Mouse (Mus musculus) lung, postnatal 36 days (tissue): ENCODE data around the gene Dcaf8.

Experiments
- DNase-seq: peaks from one replicate; pipeline ENCODE4 v3.0.0; 2022; ENCODE audit warnings: mixed read lengths

The Dcaf8 gene

DNA sequence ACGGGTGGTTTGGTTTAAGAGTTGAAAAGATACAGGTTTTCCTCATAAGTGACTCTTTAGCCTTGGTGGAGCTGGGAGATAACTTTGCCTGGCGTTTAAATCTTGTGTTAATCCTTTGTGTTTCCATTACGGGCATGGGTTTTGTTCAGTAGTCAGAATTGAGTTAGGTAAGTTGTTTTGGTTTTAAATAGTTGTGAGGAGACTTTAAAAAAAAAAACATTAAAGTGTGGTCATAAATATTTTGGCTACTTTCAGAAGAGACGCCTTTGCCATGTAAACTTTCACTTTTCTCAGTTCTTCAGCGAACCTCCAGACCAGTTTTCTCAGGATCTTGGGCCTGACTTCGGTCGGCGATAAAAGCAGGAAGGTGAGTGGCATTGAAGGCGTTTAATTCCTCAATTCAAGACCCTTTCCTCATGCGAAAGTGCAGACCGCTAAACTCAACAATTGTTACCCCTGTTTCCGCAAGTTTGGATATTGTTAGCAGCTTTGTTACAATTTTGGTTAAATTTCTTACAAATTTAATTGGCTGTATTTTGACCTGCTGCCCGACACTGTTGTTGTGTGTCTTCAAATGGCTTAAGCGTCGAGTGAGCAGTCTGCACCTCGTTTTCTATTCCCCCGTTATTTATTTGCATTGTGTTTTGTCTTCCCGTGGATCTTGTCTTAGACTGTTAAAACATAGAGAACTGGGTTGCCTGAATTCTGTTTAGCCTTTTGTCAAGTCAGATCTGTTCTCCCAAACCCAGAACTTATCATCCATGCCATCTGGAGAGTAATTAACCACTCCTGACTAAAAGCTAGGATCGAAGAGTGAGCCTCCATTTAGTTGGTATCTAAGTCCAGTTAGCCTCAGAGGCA, 1.3 kb downstream of the Dcaf8 start:
- peak; percentile 18 for DNase-seq

DNA sequence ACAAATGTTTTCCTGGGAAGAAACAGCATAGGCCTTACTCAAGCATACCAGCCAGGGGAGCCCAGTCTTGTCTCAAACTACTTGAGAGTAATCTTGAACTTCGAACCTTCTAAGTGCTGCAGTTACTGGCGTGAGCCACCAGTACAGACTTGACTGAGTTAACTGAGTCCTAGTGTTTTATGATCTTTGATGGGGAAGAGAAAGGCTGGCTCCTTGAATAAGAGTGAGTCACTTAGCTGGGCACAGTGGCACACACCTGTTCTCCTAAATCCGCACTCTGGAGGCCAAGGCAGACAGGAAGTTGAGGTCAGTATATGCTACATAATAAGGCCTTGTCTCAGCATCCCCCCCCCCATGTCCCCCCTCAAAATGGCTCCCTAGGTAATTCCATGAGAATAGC, 6.7 kb downstream of the Dcaf8 start:
- no peak for DNase-seq

DNA sequence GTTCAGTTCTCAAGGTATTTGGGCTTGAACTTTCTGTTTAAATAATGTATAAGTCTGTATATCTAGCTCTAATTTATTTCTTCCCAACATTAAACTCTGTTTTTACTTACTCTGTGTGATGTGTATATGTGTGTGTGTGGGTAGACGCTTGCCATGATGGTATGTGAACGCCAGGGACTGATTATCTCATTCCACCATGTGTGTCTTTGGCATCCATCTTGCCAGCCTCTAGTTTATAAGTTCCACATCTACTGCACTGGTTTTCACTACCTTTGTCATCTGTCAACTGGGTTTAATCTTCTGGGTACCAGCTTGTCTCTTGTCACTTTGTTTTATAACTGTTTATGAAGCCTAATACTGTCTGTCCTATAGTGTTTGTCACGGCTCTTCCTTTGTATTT, 7.6 kb downstream of the Dcaf8 start:
- no peak for DNase-seq

DNA sequence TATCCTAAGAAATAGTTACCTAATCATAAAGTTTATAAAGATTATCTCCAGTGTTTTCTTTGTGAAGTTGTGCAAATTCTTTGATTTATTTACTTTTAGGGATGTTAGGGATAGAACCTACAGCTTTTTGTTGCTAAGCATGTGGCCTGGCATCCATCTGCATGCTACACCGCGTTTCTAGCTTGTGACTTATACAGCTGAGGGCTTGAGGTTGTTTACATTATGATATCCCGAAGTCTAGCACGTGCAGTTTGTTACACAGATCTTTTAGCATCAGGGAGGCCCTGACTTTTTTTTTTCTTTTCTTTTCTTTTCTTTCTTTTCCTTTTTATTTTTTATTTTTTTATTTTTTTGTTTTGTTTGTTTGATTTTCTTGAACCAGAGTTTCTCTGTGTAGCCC, 12.1 kb downstream of the Dcaf8 start:
- no peak for DNase-seq

DNA sequence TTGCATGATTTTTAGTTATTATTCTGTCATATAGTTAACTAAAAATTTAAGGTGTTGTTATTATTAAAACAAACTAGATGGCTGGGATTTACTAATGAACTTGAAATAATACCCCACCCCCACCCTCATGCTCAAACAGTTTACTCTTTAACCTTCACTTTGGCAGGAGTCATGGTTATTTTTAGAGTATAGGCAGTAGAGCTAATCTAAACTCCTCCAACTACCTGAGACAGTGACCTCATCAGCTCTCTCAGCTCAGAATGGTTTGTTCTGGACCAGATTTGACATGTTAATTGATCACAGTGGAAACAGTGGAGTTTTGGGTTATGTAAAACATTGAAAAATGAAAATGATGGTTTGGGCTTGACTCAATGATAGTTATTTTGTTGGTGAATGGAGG, 12.6 kb downstream of the Dcaf8 start:
- no peak for DNase-seq

DNA sequence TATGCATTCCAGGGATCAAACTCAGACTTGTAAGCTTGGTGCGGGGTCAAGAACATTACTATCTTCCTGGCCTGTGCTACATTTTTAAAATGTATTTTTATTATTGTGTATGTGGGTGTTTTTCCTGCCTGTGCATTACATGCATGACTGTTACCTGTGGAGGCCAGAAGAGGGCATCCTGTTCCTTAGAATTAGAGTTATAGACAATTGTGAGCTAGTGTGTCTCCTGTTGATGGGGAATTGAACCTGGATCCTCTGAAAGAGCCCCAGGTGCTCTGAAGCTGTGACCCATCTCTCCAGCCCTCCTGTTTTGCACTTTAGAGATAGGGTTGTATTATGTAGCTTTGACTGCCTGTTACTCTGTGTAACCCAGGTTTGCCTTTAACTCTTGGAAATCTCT, 14.1 kb downstream of the Dcaf8 start:
- DNase-seq: peak; percentile 76

DNA sequence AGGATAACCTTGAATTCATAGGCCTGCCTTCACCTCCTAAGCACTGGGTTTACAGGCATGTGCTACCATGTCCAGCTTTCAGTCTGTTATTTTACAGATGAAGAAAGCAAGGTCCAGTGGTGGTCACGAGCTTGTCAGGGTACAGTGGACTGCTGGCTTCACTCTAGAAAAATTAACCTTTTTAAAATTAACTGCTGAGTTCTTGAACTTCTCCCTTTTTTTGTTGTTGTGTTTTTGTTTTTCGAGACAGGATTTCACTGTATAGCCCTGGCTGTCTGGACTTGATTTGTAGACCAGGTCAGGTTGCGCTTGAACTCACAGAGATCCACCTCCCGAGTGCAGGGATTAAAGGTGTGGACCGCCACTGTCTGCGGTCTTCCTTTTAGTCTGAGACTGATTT, 15.1 kb downstream of the Dcaf8 start:
- DNase-seq: no peak

DNA sequence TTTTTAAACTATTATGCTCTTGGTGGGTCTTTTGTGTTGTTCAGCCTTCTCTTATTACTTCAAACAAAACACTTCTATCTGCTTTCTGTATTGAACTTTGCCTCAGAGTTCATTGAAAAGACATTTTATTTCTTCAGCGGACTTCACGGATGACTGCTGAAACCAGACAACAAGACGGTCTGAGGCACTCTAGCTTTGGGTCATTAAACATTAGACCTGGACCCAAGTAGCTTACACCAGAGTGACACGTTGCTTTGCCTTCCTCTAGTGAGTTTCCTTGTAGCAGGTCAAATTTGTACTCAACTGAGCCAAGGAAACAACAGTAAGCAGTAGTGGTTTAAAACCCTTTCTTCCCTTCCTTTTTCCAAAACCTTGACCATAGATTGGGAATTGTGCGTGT, 20.0 kb downstream of the Dcaf8 start:
- DNase-seq: no peak

DNA sequence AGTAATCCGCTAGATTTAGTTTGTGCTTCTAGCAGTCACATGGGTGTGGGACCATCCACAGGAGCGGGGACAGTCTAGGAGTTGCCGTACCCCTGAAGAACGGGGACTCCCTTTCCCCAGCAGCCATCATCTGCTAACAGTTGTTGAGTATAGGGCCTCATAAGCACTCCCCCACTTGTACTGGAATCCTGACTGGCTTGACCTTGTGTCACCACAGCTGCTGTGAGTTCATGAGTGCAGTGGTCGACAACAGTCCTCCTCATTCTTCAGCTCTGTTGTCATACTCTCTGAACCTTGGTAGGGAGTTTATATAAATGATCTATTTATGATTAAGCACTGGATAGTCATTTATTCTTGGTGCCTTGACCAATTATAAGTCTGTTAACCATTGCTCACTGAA, 21.9 kb downstream of the Dcaf8 start:
- no peak for DNase-seq

DNA sequence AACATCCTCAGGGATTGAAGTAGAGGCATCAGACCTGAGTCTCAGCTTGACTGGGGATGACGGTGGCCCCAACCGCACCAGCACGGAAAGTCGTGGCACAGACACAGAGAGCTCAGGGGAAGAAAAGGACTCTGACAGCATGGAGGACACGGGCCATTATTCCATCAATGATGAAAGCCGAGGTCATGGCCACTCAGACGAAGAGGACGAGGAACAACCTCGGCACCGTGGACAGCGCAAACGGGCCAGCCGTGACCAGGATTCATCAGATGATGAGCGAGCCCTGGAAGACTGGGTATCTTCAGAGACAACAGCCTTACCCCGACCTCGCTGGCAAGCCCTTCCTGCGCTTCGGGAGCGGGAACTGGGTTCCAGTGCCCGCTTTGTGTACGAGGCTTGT, 24.5 kb downstream of the Dcaf8 start:
- DNase-seq: no peak

DNA sequence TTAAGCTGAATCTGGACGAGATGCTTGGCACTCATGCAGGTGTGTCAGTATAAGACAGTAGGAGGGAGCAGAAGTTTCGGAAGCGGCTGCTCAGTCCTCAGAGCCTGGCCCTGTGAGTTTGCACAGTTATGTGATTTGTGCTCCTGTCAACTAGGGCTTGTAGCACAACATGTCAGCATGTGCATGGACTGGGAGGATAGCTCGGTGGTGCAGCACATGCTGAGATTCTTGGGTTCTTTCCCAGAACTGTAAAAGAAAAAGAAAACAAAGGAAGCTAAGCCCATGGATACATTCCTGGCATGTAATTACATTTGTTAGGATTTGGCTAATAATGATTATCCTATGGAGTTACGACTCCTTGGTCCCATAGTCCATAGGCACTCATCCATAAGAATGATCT, 25.3 kb downstream of the Dcaf8 start:
- DNase-seq: no peak

DNA sequence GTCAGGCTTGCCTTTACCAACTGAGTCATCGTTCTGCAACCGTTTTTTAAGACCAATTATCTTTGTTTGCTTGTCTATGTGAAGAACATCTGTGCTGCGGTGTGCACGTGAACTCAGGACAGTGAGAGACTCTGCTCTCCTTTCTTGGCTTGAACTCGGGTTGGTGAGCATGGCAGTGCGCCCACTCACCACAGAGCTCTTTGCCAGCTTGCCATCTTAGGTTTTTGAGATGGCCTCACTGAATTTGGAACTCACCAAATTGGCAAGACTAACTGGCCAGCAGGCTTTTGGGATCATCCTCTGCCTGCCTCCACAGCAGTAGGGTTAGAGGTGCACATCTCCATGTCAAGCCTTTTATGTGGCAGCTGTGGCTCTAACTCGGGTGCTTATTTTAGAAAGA, 29.9 kb downstream of the Dcaf8 start:
- DNase-seq: no peak

DNA sequence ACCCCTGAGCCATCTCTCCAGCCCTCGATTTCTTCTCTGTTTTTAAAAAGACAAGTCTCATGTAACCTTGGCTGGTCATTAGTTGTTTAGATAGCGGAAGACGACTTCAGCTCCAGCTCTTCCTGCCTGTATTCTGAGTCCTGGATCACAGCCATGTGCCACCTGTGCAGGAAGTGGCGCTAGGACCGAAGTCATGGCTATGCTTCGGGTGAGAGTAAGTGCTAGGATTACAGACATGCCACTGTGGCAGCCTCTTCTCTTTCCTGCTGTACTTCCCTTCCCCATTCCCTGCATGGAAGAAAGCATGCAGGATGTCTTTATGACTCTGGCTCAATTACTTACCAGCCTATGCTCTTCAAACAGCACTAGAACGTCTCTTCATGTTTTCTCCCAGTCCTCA, 31.2 kb downstream of the Dcaf8 start:
- no peak for DNase-seq

DNA sequence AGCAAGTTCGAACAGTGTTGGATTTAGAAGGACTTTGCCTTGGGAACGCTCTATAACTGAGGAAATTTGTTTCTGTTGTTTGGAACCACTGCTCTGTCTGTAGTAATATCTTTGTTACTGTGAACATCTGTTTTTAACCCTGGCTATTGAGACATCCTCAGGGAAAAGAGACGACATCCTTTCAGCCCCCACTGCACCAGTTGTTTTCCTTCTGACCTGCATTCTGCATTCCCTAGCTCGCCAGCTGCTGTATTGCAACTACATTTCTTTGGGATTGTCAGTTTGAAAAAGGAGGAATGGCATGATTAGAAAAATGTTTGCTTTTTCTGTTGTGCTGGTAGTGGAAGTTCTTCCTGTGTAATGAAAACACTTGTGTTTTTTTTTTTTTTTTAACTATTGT, 33.0 kb downstream of the Dcaf8 start:
- no peak for DNase-seq

DNA sequence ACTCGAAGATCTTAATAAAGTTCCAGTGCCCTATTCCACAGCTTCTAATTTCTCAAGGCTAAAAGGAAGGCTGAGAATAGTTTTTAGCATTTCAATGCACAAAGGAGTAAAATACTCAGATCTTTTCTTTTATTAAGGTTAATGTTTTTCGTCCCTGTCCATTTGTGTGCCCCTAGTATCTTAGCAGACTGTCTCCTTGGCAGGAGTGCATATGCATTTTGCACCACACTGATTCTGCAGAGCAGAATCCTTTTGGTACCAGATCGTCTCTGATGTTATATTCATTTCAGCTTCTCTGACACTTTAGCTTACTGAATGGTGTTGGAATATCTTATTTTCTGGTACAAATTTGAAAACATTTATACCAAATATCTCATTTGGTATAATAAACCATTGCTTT, 33.9 kb downstream of the Dcaf8 start:
- no peak for DNase-seq

DNA sequence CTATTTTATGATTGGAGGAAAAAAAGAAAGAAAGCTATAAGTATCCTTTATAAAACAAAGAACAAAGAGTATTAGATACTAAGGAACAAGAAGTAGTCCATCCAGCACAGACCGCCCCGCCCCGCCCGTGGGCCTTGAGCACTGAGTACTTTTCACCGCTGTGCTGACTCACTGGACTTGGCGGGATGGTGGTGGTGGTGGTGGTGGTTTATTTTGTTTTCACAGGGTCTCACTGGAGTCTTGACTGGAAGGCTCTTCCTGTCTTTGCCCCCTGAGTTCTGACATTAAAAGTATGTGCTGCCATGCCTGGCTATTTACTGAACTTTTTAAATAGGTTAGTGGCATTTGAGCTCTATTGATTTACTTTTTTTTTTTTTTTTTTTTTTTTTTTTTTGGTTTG, 35.2 kb downstream of the Dcaf8 start:
- no peak for DNase-seq

DNA sequence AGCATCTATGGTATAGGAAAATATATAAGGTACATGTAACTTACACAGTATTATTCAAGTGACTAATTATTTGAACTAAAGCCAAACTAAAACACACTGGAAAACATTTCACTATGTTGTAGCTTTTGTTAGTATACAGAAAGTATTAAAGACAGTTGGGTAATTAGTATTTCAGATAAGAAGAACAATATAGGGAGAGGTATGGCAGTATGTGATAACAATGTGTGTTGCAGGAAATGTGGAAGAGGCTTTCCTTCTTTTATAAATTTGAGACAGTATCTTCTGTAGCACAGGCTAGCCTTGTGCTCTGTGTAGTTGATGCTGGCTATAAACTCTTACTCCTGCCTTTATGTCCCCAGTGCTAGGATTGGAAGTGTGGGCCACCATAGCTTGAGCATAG, 36.0 kb downstream of the Dcaf8 start:
- no peak for DNase-seq

DNA sequence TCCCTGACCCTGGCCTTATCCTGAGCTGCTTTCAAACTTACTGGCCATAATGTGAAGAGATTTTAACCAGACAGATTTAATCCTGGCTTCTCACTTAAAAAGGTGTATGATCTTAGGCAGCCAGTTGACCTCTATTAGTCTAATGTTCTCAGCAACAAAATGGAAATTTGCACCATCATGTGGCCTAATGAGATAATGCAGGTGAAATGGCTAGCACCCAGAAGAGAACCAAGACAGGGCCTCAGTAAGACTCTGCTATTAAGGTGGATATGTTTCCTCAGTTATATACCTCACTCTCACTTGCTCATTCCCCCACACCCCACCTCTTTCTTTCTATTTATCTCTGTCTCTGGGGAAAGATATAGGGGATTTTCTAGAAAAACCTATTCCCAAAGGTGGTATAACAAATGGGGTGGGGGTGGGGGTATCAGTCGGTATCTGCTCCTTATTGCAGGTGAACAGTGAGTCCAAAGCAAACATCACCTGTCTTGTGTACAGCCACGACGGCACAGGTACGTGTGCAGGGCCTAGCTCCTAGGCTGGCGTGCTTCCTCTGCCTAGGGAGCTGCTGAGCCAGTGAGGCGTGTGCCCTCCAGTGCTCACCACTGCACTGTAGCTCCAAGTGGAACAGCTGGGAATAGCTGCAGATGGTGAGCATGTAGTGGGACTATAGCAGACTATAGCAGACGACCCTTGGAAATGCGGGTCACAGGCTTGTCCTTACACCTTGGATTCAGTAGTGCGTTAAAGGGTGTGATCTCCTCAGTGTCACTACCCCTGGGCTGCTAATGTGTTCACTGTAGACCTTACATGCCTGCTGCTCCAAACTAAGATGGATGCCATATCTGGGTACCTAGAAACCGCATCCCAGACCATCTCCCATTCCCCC, 38.8 kb downstream of the Dcaf8 start:
- DNase-seq: no peak

DNA sequence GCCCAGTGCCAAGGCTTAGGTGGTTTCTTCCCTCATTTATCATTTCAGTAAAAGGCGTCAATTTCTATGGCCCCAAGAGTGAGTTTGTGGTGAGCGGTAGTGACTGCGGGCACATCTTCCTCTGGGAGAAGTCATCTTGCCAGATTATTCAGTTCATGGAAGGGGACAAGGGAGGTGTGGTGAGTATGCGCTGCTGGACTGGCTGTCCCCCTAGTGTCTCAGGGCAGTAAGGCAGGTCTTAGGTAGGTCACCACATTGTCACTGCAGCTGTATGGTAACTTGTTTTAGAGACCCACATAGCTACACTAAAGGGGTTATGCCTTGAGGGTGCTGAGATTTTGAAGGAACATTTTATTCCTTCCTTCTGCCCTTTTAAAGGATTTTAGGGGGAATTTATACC, 41.0 kb downstream of the Dcaf8 start:
- peak; percentile 20 for DNase-seq

DNA sequence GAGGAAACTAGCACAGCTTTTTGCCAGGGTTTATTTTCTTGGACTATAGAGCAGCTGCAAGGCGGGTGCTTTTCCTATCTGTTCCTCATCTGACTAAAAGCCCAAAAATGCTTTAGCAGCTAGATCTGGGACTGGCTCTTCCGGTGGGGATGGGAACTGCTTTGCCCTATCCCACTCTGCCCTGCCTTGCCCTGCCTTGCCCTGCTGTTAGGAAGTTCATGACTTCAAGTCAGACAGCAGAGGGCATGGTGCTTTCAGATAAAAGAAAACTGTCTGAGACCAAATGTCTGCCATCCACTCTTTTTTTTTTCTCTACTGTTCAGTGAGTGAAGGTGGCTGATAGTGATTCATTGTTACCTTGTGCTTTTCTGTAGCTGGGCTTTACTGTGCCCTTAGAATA, 43.7 kb downstream of the Dcaf8 start:
- no peak for DNase-seq

DNA sequence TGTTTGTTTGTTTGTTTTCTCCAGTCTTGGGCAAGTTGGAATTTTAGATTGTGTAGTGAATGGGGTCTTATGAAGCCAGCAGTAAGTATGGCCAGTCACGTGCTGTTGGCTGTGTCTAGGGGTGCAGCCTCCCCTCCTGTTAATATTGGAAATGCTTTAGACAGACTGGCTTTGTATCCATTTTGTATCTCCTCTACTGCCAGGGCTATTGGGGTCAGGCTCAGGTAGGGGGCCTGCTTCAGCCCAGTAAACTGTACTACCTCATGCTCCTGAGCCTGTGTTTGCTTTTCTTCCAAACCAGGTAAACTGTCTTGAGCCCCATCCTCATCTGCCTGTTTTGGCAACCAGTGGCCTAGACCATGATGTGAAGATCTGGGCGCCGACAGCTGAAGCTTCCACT, 44.3 kb downstream of the Dcaf8 start:
- DNase-seq: no peak

DNA sequence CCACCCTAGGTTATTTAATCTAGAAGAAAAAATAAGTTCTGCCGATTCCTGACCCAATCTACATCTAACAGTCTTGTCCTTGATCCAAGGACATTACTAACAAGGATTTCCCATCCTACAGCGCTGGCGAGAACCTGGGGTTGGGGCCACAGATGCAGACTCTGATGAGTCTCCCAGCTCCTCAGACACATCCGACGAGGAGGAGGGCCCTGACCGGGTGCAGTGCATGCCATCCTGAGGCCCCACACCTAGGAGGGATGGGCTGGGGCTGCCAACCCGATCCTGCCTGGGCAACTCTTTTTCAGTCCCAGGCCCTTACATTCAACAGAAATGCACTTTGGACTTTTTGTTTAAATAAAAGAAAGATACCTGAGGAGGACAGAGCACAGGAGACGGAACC, 46.6 kb downstream of the Dcaf8 start:
- DNase-seq: no peak

DNA sequence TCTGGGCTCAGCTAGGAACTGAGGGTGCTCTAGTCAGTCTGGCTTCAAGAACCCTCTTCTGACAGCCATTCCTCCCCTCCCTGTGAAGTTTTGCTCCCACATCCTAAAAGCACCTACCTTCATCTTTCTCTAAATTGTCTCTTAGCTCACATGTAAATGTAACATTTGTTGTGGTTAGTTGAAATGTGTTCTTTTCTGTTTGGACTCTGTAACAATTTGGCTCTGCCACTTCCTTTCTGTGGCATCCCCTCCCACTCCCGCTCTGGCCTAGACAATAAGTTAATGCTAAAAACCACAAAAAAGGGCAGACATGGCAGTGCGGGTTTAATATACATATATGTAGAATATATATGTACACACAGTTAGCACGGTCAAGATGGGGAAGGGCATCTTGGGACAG, 49.3 kb downstream of the Dcaf8 start:
- no peak for DNase-seq

DNA sequence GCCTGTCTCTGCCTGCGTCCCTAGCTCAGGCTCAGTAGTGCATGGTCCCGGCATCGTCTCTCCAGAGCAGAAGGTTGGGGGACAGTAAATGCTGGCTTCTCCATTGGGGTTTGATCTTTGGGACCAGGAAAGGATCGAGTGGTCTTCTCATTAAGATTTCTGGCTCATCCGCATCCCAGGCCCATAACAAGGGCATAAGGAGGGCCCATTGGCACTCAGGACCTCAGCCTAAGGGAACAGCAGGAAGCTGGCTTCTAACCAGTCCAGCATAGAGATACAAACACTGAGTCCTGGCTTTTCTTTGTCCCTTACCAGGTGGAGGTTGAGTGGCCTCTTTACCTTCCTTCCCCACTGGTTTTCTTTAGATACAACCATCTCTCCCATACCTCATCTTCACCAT, 50.0 kb downstream of the Dcaf8 start:
- DNase-seq: no peak
